Mouse (Mus musculus) retina, postnatal 7 days (tissue): ENCODE results near the gene Hadhb.
"Not testable (repeated sequence)": the region's sequence is repeated elsewhere in the genome, so short reads cannot be mapped to it uniquely, and the experiment has no call there.

Source experiments
- DNase-seq: peaks from one replicate; pipeline ENCODE4 v3.0.0-alpha.2; 2012; ENCODE audit warnings: low read depth, low spot score

Hadhb gene

DNA sequence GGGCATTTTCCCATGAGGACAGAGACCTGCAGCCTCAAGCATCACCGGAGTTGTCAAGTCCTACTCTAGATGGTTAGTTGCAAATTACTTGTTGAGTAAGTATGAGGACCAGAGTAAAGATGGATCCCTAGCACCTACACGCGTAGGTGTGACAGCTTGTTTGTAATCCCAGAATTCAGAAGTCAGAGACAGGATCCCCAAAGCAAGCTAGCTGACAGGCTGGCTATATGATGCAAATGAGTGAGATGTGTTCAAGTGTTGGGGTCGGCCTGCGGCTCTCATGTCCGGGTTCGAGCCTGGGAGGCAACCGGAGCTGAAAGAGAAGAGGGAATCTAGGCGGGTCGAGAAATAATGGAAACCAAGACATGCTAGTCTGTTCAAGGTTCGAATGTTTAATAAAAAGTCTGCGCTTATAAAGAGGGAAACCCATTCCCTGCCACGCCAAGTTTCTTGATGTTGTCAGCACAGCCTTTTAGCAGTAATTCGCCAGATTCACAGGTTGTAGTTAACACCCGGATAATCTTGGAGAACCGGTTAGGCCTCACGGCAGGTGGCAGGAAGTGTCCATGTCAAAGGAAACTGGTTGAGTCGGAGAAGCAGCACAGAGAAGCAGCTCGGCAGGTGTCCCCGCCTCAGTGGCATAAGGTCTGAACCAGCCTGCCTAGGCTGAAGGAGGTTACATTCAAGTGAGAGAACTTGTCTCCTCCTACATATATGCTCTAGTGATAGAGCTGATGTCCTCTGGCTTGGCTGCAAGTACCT is 18.1 kb downstream of the Hadhb start:
- DNase-seq, result no peak

DNA sequence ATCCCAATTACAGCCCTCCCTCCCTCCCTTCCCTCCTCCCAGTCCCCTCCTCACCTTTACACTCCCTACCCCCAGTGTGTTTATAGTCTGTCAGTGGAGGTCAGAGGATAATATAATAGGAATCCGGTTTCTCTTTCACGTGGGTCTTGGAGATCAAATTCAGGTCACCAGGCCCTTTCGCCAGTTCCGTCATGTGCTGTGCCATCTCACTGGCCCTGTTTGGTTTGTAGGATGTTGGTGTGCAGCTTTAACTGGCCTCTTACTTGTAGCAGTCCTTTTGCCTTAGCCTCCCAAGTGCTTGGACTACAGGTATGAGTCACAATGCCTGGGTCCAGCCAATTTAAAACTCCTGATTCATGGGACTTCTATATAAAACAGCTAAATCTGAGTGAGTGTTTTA is 20.8 kb downstream of the Hadhb start:
- DNase-seq, result no peak

DNA sequence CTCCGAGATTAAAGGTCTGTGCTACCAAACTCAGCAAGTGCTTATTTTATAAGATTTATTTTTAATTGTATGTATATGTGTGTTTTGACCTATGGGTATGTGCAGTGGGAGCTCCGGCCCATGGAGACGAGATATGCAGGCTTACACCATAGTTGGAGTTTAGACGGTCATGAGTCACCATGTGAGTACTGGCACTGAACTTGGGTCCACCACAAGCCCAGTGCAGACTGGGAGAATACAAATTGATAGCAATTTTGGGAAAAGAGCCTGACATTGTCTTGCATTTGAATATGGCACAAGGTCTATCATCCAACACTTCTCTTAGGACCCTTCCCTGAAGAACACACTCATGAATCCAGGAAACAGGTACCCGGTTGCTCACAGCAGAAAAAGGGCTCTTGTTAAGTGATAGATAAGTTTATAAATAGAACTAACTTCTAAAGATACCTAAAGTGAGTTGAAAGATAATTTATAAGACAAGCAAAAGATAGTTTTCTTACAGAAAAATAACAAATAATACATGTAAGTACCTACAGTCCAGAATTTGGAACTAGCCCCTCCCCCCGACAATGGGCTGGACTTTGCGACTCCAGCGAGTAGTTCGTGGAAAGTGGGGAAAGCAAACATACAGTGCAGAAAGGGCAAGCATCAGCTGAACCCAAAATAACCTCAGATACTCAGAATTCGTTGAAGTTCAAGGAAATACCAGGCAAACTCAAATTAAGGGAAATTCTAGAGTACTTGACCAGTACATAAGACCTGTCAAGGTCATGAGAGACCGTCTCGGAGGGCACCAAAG is 32.8 kb downstream of the Hadhb start:
- DNase-seq, result no peak

DNA sequence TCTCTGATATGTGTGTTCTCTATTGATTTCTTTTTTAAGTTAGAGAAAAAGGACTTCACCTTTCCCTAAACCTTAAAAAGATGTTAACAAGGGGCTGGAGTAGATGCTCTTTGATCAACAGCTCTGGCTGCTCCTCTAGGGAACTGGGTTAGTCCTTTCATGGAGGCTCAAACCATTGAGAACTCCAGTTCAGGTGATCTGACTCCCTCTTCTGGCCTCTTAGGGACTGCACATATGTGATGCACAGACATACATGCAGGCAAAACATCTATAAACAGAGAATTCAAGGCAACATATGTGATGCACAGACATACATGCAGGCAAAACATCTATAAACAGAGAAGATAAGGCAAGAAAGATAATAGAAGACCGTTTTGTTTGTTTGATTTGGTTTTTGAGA is 37.4 kb downstream of the Hadhb start:
- no peak for DNase-seq

DNA sequence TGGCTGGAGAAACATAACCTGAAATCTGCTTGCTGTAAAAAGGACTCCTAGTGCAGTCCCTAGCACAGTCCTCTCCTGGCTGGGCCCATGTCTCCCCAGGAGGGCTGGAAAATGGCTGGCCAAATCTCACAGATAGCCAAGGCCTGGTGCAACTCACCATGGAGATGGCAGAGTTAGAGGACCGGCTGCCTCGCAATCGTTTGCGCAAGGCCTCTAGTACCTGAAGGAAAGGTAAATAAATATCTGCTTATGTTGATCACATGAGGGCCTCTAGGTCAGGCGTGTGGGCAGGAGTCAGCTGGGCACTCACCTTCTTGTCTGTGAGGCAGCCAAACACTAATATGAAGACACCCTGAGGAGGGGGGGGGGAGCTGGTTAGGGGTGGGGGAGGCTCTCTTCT is 40.3 kb downstream of the Hadhb start:
- no peak for DNase-seq

DNA sequence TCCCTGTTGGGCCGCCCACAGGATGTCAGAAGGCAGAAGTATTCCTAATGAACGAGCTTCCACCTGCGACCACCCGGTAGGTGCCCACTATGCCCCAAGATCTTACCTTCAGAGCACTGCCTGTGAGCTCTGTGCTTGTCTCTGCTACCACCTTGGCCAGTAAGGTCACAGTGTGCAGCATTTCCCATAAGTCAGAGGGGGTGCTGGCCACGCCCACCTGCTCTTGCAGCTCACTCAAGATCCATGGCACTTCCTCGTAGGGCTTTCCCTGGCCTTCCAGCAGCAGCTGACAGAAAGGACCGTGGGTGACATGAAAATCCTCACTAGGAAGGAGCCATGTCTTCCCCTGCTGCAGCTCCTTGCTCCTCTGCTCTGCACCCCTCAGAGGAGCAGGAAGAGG is 43.2 kb downstream of the Hadhb start:
- DNase-seq, result no peak

DNA sequence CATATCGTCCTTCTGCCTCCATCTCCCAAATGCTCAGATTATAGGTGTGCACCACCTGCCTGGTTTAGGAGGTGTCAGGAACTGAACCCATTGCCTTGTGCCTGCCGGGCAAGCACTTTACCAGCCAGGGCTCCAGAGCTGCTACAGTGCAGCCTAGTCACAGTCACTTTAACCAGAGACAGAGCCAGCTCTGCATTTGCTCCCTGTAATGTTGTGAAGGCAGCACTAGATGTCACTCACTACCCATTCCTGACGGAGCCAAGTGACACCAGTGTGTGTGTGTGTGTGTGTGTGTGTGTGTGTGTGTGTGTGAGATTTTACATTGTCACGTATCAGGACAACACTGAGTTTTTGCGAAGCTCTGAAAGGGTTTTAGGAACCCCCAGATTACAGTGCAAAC is 46.5 kb downstream of the Hadhb start:
- DNase-seq, result peak; percentile 51

DNA sequence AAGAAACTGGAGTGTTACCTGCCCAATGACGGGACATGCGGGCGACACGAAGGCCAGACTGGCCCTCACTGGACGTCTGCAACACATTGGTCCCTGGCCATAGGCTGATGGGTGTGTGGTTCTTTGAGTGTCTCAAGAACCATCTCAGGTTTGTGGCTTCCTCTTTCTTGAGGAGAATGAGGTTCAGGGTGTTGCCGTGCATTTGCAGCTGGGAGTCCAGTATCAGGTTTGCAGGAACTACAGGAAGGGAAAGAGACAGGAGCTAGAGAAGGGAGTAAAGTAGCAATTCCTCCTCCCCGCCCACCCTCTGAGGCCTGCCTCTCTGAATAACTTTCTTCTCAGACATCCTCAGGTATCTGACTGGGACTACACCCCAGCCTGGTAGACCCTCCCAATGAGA is 47.2 kb downstream of the Hadhb start:
- DNase-seq, result no peak

DNA sequence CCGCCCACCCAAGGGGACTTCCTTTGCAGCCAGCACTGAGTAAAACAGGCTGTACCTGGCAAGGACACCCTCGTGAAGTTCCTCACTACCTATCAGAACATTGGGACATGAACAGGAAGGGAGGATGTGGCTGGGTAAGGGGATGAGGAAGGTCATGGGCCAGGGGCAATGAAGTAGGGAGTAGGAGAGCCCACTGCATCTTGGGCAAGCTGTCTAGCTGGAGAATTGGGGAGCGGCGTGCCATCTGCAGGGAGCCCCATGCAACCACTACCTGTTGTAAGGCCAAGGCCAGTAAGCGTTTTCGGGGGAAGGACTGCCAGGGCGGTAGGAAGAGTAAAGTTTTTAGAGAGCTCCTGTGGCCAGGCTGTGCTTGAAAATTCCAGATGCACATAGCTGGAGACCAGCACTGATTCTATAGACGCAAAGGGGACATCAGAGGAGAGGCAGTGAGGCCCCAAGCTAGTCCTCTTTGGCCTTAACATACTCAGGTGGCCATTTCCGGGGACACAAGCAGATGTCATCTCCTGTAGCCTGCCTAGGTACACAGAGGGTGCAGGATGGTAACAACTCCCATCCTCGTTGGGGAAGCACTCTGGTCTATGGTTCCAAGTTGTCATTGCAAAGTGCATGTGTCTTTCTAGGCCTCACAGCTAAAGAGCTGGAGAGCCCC is 48.3 kb downstream of the Hadhb start:
- no peak for DNase-seq

DNA sequence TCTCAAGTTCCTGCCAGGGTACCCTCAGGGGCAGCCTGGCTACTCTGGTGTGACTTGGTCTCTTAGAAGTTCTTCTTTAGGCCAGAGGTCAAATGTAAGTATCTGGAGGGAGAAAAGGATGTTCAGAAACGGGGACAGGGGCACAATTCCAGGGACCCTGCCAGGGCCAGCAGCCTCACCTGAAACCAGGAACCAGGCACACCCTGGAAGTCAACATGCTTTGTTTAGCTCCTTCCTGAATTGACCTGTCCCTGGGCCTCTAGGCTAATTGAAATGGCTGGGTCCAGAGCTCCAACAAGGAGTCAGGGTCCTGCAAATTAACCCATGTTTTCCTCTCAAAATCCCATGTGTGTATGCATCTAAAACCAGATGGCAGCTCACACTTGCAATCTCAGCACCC is 49.4 kb downstream of the Hadhb start:
- no peak for DNase-seq

DNA sequence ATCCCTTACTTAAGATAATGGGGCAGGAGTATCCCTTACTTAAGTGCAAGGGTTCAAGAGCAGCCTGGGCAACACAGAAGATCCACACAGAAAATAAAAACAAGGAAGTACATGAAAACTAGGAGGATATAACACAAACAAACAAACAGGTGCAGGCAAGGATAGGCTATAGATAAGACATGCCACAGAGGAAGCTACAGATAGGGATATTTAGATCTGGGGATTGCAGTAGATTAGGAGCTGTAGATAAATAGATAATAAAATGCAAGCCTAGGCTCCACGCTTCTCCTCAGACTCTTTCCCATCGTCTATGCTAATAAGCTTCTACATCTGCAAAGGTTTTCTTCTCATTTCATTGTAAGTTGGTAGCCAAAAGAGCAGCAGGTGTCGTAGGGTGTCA is 50.0 kb downstream of the Hadhb start:
- DNase-seq, result no peak

DNA sequence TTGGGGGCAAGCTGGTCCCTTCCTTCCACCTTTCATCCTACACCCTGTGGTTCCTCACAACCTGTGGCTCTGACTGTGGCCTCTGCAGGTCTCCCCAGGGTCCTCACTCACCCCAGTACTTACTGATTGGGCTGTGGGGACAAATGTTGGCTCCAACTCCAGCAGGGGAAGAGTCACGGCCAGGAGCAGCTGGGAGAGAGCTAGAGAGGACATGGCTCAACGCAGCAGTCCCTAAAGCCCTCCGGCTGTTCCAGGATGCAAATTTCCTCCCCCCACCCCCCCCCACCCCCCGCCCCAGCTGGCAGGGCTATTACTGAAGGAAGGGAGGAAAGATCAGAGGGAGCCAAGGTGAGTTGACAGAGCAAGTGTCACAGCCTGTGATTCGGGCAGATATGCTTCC is 50.4 kb downstream of the Hadhb start, which contains the start of gene Adgrf3:
Gene Adgrf3, minus strand, starts transcription at position 230 of the 400 bp plus-strand sequence.
- no peak for DNase-seq

DNA sequence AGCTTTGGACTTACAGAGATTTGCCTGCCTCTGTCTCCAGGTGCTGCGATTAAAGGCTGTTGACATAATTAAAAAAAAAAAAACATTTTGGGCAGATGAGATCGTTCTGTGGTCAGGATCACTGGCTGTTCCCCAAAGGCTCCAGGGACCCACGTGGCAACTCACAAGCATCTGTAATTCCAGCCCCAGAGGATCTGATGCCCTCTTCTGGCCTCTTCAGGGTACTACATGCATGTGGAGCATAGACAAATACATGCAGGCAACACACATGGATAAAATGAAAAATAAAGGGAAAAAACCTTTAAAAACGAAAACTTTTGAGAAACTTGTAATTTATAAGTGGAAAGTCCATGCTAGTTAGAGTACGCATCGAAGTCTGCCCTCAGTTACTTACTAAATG is 52.2 kb downstream of the Hadhb start:
- DNase-seq, result no peak

DNA sequence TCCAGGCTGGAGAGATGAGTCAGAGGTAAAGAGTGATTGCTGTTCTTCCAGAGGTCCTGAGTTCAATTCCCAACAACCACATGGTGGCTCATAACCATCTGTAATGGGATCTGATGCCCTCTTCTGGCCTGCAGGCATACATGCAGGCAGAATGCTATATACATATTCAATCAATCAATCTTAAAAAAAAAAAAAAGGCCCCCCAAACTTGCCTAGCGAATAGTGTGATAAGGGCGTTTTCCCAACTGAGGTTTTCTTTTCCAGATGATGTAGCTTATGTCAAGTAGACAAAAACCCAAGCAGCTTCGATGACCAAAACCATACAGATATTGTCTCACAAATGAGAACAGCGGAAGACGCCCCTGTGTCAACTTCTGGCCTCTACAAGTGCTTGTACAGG is 55.7 kb downstream of the Hadhb start:
- not testable (repeated sequence) for DNase-seq

DNA sequence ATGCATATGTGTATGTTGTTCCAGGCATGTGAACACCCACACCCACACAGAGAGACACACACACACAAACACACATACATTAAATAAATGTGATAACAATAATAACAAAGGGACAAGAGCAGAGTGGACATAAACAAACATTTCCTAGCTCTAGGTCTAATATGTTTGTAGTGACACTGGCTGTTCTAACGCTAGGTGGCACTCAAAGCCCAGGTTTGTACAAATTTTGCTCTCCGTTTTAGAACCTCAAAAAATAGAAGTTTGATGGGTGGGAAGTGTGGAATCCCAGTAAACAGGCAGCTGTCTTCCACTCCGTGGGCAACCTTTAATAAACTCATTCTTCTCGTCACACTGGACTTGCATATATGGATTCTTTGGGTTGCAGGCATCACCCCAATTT is 59.8 kb downstream of the Hadhb start:
- peak; percentile 44 for DNase-seq

DNA sequence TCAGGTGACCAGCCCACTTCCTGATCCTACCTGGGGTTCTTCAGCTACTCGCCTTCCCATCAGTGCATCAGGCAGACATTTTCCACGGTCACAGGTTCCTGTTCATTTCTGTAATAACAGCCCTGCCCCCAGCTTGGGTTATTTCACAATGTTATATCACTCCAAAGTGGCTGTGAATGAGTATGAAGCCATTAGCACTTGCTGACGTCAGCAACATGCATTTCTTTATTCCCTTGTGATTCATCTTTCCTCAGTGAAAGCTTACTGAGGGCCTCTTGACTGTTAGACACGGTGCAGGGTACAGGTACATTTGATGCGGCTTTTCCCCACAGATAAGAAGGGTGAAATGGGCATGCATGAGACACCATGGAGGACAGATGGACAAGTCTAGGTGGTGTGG is 60.9 kb downstream of the Hadhb start:
- DNase-seq, result no peak

DNA sequence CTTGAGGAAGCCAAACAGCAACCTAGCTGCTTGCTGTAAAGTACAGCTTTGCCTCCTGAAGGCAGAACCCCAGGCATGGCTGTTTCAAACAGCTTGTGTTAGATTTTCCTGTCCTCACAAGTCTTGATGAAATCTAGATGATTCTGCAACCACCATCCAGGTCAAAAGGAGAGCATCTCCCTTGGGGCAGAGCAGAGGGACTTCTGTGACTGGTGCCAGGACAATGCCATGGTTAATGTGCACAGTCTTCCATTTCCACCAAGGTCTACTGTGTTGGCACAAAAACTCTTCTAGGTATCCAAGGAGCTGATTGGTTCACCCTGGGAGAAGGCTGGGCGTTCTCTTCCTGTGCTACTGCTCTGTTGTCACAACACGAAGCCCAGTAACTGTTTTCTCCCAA is 64.7 kb downstream of the Hadhb start:
- no peak for DNase-seq

DNA sequence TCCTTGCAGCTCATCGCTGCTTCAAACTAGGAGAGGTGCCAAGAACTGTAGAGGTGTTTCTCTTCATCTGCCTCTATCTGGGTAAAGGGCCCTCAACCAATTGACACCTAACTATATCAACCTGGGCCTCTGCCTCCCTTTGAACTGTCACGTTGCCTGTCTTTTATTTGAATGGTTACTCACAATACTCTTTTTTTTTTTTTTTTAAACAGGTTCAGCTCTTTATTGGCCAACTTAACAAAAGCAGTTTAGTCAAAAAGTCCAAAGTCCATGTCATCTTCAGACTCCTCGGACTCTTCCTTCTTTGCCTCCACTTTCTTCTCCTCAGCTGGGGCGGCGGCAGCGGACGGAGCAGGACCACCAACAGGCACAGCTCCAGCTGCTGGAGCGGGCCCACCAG is 65.6 kb downstream of the Hadhb start:
- no peak for DNase-seq

DNA sequence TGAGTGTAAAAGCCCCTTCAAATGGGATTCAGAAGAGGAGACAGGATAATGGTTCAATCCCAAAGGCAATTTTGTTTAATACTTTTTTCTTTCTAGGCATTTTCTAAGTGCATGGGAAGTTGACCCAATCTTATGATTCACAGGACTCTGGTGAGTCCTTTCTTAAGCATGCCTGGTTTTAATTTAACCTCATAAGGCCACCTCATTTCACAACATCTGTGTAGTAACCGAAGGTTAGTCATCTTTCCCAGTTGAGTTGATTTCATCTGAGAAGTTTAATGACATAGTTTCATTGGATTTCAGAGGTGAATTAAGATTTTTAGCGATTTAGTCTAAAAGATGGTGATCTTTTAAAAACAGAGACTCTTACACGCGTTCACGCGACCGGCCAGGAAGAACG is 67.6 kb downstream of the Hadhb start:
- DNase-seq, result no peak

DNA sequence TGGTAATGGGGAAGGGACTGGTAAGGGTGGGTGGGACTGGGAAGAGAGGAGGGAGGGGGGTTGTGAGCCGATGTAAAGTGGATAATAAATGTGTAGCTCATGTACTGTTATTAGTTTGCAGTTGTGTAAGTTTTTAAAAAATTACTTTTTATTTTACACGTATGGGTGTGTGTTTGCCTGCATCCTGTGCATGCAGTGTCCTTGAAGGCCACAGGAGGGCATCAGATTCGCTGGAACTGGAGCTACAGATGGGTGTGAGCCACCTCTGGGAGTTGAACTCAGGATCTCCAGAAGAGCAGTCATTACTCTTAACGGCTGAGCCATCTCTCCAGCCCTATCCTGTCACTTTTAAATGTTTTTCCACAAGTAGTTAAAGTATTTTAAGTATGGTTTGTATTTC is 75.9 kb downstream of the Hadhb start:
- no peak for DNase-seq

DNA sequence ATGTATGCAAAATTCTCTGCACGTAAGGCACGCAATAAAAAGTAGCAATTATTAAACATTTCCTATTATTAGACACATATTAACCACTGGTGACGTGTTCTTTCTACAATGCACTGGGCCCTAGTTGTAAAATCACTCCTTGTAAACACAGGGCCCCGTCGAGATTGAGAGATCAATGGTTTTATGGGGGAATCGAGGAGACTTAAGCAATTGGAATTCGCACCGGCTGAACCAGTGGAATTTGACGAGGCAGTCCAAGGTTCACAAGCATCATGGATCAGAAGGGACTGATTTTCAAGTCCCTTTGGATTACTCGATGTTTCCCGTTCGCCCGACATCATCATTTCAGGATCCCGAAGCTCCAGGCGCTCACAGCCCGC is 76.8 kb downstream of the Hadhb start:
- DNase-seq, result no peak

DNA sequence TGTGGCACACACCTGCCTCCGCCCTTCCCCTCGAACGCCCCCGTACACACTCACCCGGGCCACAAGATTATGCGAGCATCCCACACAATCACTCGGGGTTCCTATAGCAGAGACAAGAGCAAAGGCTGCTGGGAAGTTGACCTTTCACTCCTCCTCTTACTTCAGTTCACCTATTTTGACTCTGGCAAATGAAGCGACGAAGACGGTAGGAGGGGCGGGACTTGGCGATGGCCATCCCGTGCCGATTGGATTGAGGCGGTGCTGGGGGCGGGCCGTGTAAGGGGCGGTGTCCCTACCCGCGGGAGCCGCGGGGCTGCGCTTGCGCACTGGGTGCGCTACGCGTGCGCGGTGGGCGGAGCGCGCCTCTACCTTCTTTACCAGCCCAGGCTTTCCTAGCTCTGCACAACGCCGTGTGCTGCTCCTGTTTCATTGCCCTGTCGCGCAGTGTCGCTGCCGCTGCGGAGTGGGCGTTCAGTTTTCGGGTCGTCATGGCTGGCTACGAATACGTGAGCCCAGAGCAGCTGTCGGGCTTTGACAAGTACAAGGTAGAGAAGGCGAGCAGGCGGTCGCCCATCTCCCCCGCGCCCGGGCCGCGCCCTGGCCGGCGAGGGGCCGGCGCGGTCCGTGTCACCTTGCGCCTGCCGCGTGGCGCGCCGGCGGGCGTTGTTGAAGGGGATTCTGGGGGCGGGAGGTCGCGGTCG is 77.4 kb downstream of the Hadhb start, which contains the start of gene Selenoi:
Gene Selenoi, plus strand, starts transcription at position 311 of the 701 bp plus-strand sequence.
- peak; percentile 96 for DNase-seq
